10 mouse cellular contexts compared by ENCODE assay signal in genomic region chr3:101806941-101807340, GRCm38 (mm10). TPM values are rescaled to one million over a fixed set of nuclear protein-coding genes. Genes with fewer than 3 reads are reported as not detected.
DNase-seq lines count a peak whose midpoint lies in the region; ATAC-seq lines count a peak whose summit lies in the region.
"Had no signal": no experiment of that assay in that cellular context is flagged by ENCODE, and none has a peak within 500 bp of the region (broad histone marks: within the 10 kb centered on the region; RNA-seq: fewer than 3 reads in every experiment).

No protein-coding gene starts in this region.

- H3K36me3 ChIP-seq in forebrain, embryonic 13.5 days (ENCODE audit: poor library complexity, severe bottlenecking), result no peaks in the 10 kb centered on the region
- H3K36me3 ChIP-seq in forebrain, embryonic 11.5 days (ENCODE audit: control insufficient read depth, insufficient read depth, low read length), result no peaks in the 10 kb centered on the region
- H3K36me3 ChIP-seq in neural tube, embryonic 13.5 days, result no peaks in the 10 kb centered on the region
- no peaks in the 10 kb centered on the region for H3K36me3 ChIP-seq in hindbrain, embryonic 15.5 days
- H3K36me3 ChIP-seq in neural tube, embryonic 14.5 days (ENCODE audit: control insufficient read depth, insufficient read depth, low read length), result no peaks in the 10 kb centered on the region

- H3K4me2 ChIP-seq in forebrain, embryonic 13.5 days, result no peak overlapping the region
- no peak overlapping the region for H3K4me2 ChIP-seq in forebrain, embryonic 11.5 days (ENCODE audit: low read depth, low read length, severe bottlenecking)
- no peak overlapping the region for H3K4me2 ChIP-seq in neural tube, embryonic 13.5 days
- no peak overlapping the region for H3K4me2 ChIP-seq in hindbrain, embryonic 15.5 days
- H3K4me2 ChIP-seq in neural tube, embryonic 14.5 days (ENCODE audit: low read depth, low read length), result no peak overlapping the region

- peaks cover 28% of the 10 kb centered on the region for H3K4me1 ChIP-seq in forebrain, embryonic 13.5 days
- H3K4me1 ChIP-seq in forebrain, embryonic 11.5 days (replicated peaks; ENCODE audit: control insufficient read depth, insufficient read depth, low read length), result peaks cover 9% of the 10 kb centered on the region
- peaks cover 40% of the 10 kb centered on the region for H3K4me1 ChIP-seq in neural tube, embryonic 13.5 days (replicated peaks)
- peaks cover 24% of the 10 kb centered on the region for H3K4me1 ChIP-seq in hindbrain, embryonic 15.5 days (replicated peaks)
- peaks cover 14% of the 10 kb centered on the region for H3K4me1 ChIP-seq in neural tube, embryonic 14.5 days (ENCODE audit: control insufficient read depth, insufficient read depth, low read length)

- no peak for DNase-seq in forebrain, embryonic 11.5 days (ENCODE audit: low spot score)
- no peak for DNase-seq in neural tube, embryonic 10.5 days (ENCODE audit: extremely low spot score, low spot score)
- no peak for DNase-seq in spleen, postnatal 36 days (ENCODE audit: low spot score in 2 of 2)

- H3K4me3 ChIP-seq in forebrain, embryonic 13.5 days, result no peak overlapping the region
- H3K4me3 ChIP-seq in forebrain, embryonic 11.5 days (ENCODE audit: low read depth, low read length), result no peak overlapping the region
- no peak overlapping the region for H3K4me3 ChIP-seq in neural tube, embryonic 13.5 days
- no peak overlapping the region for H3K4me3 ChIP-seq in hindbrain, embryonic 15.5 days
- no peak overlapping the region for H3K4me3 ChIP-seq in neural tube, embryonic 14.5 days (ENCODE audit: low read depth, low read length)

- ATAC-seq in forebrain, embryonic 13.5 days, result peak; percentile 36
- ATAC-seq in forebrain, embryonic 11.5 days (replicated peaks; ENCODE audit: low FRiP score), result no peak
- ATAC-seq in neural tube, embryonic 13.5 days (ENCODE audit: low read depth), result peak; percentile 74
- peak; percentile 82 for ATAC-seq in hindbrain, embryonic 15.5 days (ENCODE audit: low FRiP score, low read depth)
- peak; percentile 54; the same call in 1 of the 2 replicates for ATAC-seq in neural tube, embryonic 14.5 days (ENCODE audit: low read depth)
- no peak for ATAC-seq in monocyte, adult 5-6 weeks (replicated peaks; ENCODE audit: insufficient number of reproducible peaks, low FRiP score, low TSS enrichment, poor library complexity, severe bottlenecking)

- H3K27ac ChIP-seq in forebrain, embryonic 13.5 days, result no peak overlapping the region
- no peak overlapping the region for H3K27ac ChIP-seq in forebrain, embryonic 11.5 days (ENCODE audit: low read depth, low read length)
- 0 out of 2 replicates have a peak overlapping the region, but pooled peaks have one; percentile 62 for H3K27ac ChIP-seq in neural tube, embryonic 13.5 days (replicated peaks)
- peak overlapping the region; percentile 46 for H3K27ac ChIP-seq in hindbrain, embryonic 15.5 days (replicated peaks)
- H3K27ac ChIP-seq in neural tube, embryonic 14.5 days (ENCODE audit: low read depth, low read length), result no peak overlapping the region; the same call in 1 of the 2 replicates

- H3K9ac ChIP-seq in forebrain, embryonic 13.5 days, result no peak overlapping the region
- no peak overlapping the region for H3K9ac ChIP-seq in forebrain, embryonic 11.5 days (ENCODE audit: low read length)
- H3K9ac ChIP-seq in neural tube, embryonic 13.5 days, result no peak overlapping the region
- H3K9ac ChIP-seq in hindbrain, embryonic 15.5 days, result no peak overlapping the region; the same call in 1 of the 2 replicates
- H3K9ac ChIP-seq in neural tube, embryonic 14.5 days (replicated peaks; ENCODE audit: low read depth, low read length), result no peak overlapping the region
- H3K9ac ChIP-seq: liver, postnatal 0 days had no signal

- H3K9me3 ChIP-seq in forebrain, embryonic 13.5 days (replicated peaks), result no peaks in the 10 kb centered on the region
- H3K9me3 ChIP-seq in forebrain, embryonic 11.5 days (ENCODE audit: control insufficient read depth, low read length), result no peaks in the 10 kb centered on the region
- no peaks in the 10 kb centered on the region for H3K9me3 ChIP-seq in neural tube, embryonic 13.5 days
- no peaks in the 10 kb centered on the region for H3K9me3 ChIP-seq in hindbrain, embryonic 15.5 days
- no peaks in the 10 kb centered on the region for H3K9me3 ChIP-seq in neural tube, embryonic 14.5 days (ENCODE audit: control insufficient read depth, low read length)

- 19% methylated on average over 4 of the region's 4 CpGs for WGBS in forebrain, embryonic 13.5 days
- WGBS in forebrain, embryonic 11.5 days, result 49% methylated on average over 4 of the region's 4 CpGs
- 24% methylated on average over 4 of the region's 4 CpGs for WGBS in neural tube, embryonic 13.5 days
- 22% methylated on average over 4 of the region's 4 CpGs for WGBS in hindbrain, embryonic 15.5 days
- WGBS in neural tube, embryonic 14.5 days, result 29% methylated on average over 4 of the region's 4 CpGs

- H3K27me3 ChIP-seq in forebrain, embryonic 13.5 days, result no peaks in the 10 kb centered on the region; the same call in 1 of the 2 replicates
- no peaks in the 10 kb centered on the region for H3K27me3 ChIP-seq in forebrain, embryonic 11.5 days (ENCODE audit: control insufficient read depth, insufficient read depth, low read length)
- H3K27me3 ChIP-seq in neural tube, embryonic 13.5 days, result 0 out of 2 replicates have a peak, but pooled peaks cover 3% of the 10 kb centered on the region
- no peaks in the 10 kb centered on the region for H3K27me3 ChIP-seq in hindbrain, embryonic 15.5 days
- no peaks in the 10 kb centered on the region for H3K27me3 ChIP-seq in neural tube, embryonic 14.5 days (ENCODE audit: control insufficient read depth, insufficient read depth, low read length)

RNA-seq across cellular contexts. Expression of gene Mab21l3, which starts 41.8 kb away (rescaled TPM):
- polyA plus RNA-seq in forebrain, embryonic 13.5 days (2015; fragmentation: Nextera tagmentation; extraction: Ambion mirVana), result 0.50 and 0.54 TPM in 2 replicates
- 0.92 and 1.2 TPM in 2 replicates for polyA plus RNA-seq in forebrain, embryonic 11.5 days (2014; fragmentation: Nextera tagmentation; extraction: Ambion mirVana)
- polyA plus RNA-seq in neural tube, embryonic 13.5 days (2015; fragmentation: Nextera tagmentation; extraction: Ambion mirVana), result 0.11 and 0.14 TPM in 2 replicates
- polyA plus RNA-seq in hindbrain, embryonic 15.5 days (2015; fragmentation: Nextera tagmentation; extraction: Ambion mirVana), result 0.13 and 0.47 TPM in 2 replicates
- polyA plus RNA-seq in neural tube, embryonic 14.5 days (2014; fragmentation: Nextera tagmentation; extraction: Ambion mirVana), result 0.12 TPM in 1 of 2 replicates, not detected in the other
- not detected in 3 replicates for total RNA-seq in monocyte, adult 5-6 weeks (2017)
- total RNA-seq: neutrophil, adult 5-6 weeks had no signal
- polyA plus RNA-seq: liver, postnatal 0 days had no signal

Comparison
In these comparisons a context has a peak if more than half of its experiments do, and no peak if none do; other contexts are left out.
1. ATAC-seq: peak in forebrain, embryonic 13.5 days (single experiment), neural tube, embryonic 13.5 days (single experiment), hindbrain, embryonic 15.5 days (single experiment) and neural tube, embryonic 14.5 days (single experiment); none in forebrain, embryonic 11.5 days (single experiment) and monocyte, adult 5-6 weeks (single experiment).
2. H3K27ac ChIP-seq: peak in neural tube, embryonic 13.5 days (single experiment) and hindbrain, embryonic 15.5 days (single experiment); none in forebrain, embryonic 13.5 days (single experiment), forebrain, embryonic 11.5 days (single experiment) and neural tube, embryonic 14.5 days (single experiment).